Mouse (Mus musculus): ENCODE measurements around the gene Sigmar1.
A peak's percentile ranks its signal among the peaks of the same experiment; 100 is the strongest.

Gene Sigmar1

GRCm38 (mm10) chr4:41756440-41756839 is 483 bp upstream of the Sigmar1 start:
- DNase-seq (ENCODE audit: low read depth, low spot score), result no peak

GRCm38 (mm10) chr4:41754797-41755337 is 1.1 kb downstream of the Sigmar1 start, which contains the start of gene Galt:
TSS of gene Galt (plus strand) at chr4:41755228.
- DNase-seq (ENCODE audit: low read depth, low spot score), result no peak

- no peak for DNase-seq (ENCODE audit: low read depth, low spot score)
Observed at GRCm38 (mm10) chr4:41745021-41745420, 10.9 kb downstream of the Sigmar1 start.

- DNase-seq (ENCODE audit: low read depth, low spot score), result no peak
Observed at GRCm38 (mm10) chr4:41744131-41744530, 11.8 kb downstream of the Sigmar1 start.

- DNase-seq (ENCODE audit: low read depth, low spot score), result peak; percentile 96
Observed at GRCm38 (mm10) chr4:41741158-41741560, 14.8 kb downstream of the Sigmar1 start.

- DNase-seq (ENCODE audit: low read depth, low spot score), result no peak
Observed at GRCm38 (mm10) chr4:41740380-41741157, 15.4 kb downstream of the Sigmar1 start.

- no peak for DNase-seq (ENCODE audit: low read depth, low spot score)
Observed at GRCm38 (mm10) chr4:41739260-41739659, 16.7 kb downstream of the Sigmar1 start.

- DNase-seq (ENCODE audit: low read depth, low spot score), result no peak
Observed at GRCm38 (mm10) chr4:41738256-41738603, 17.7 kb downstream of the Sigmar1 start.

- DNase-seq (ENCODE audit: low read depth, low spot score), result peak; percentile 77
Observed at GRCm38 (mm10) chr4:41737602-41738255, 18.2 kb downstream of the Sigmar1 start.

- DNase-seq (ENCODE audit: low read depth, low spot score), result peak; percentile 54
Observed at GRCm38 (mm10) chr4:41731052-41731765, 24.7 kb downstream of the Sigmar1 start, which contains the start of gene Arid3c. TSS of gene Arid3c (minus strand) at chr4:41731142.

GRCm38 (mm10) chr4:41726826-41727621 is 28.9 kb downstream of the Sigmar1 start:
- peak; percentile 53 for DNase-seq (ENCODE audit: low read depth, low spot score)

GRCm38 (mm10) chr4:41722918-41723351 is 33.0 kb downstream of the Sigmar1 start, which contains the start of gene Dctn3:
TSS of gene Dctn3 (minus strand) at chr4:41723170.
- peak; percentile 96 for DNase-seq (ENCODE audit: low read depth, low spot score)

- no peak for DNase-seq (ENCODE audit: low read depth, low spot score)
Observed at GRCm38 (mm10) chr4:41716834-41717233, 39.1 kb downstream of the Sigmar1 start.

- no peak for DNase-seq (ENCODE audit: low read depth, low spot score)
Observed at GRCm38 (mm10) chr4:41715596-41715995, 40.4 kb downstream of the Sigmar1 start.

GRCm38 (mm10) chr4:41715082-41715481 is 40.9 kb downstream of the Sigmar1 start:
- DNase-seq (ENCODE audit: low read depth, low spot score), result no peak

GRCm38 (mm10) chr4:41714276-41714675 is 41.7 kb downstream of the Sigmar1 start:
- DNase-seq (ENCODE audit: low read depth, low spot score), result peak; percentile 77

- DNase-seq (ENCODE audit: low read depth, low spot score), result peak; percentile 91
Observed at GRCm38 (mm10) chr4:41713197-41714067, 42.5 kb downstream of the Sigmar1 start, which contains the start of gene Rpp25l. TSS of gene Rpp25l (minus strand) at chr4:41713534.

GRCm38 (mm10) chr4:41712421-41713196 is 43.3 kb downstream of the Sigmar1 start:
- no peak for DNase-seq (ENCODE audit: low read depth, low spot score)

GRCm38 (mm10) chr4:41711705-41712375 is 44.1 kb downstream of the Sigmar1 start:
- DNase-seq (ENCODE audit: low read depth, low spot score), result no peak

All from mesoderm, embryonic 11.5 days (tissue).